Mouse (Mus musculus): ENCODE measurements around the gene Sowahc. TPM values are rescaled to one million over a fixed set of nuclear protein-coding genes. Genes with fewer than 3 reads are reported as not detected.

The Sowahc gene
- total RNA-seq (2021): 1 to 10 TPM in 1 of 2 experiments, under 1 TPM in 1; 0.87 to 2.0 TPM
- long read RNA-seq, experiment 1: 0 reads
- long read RNA-seq, experiment 2: 0 reads

GRCm38 (mm10) chr10:59221473-59222270 is at the start of gene Sowahc, which contains the start of gene Sept10:
Gene Sowahc (plus strand): TSS chr10:59221953.
Gene Sept10 (minus strand): TSS chr10:59221847.
- DNase-seq: peak; percentile 96

GRCm38 (mm10) chr10:59172539-59172938 is 49.2 kb upstream of the Sowahc start:
- DNase-seq: no peak

GRCm38 (mm10) chr10:59179620-59180019 is 42.1 kb upstream of the Sowahc start:
- DNase-seq: no peak

GRCm38 (mm10) chr10:59182306-59182705 is 39.4 kb upstream of the Sowahc start:
- no peak for DNase-seq

GRCm38 (mm10) chr10:59194891-59195290 is 26.9 kb upstream of the Sowahc start:
- no peak for DNase-seq

- DNase-seq: no peak
These were observed 25.0 kb upstream of the Sowahc start for GRCm38 (mm10) chr10:59196763-59197162.

GRCm38 (mm10) chr10:59200011-59200410 is 21.7 kb upstream of the Sowahc start:
- DNase-seq: no peak

- no peak for DNase-seq
These were observed 805 bp upstream of the Sowahc start for GRCm38 (mm10) chr10:59220824-59221472.

- peak; percentile 33 for DNase-seq
These were observed 733 bp downstream of the Sowahc start for GRCm38 (mm10) chr10:59222271-59223101.

- DNase-seq: peak; percentile 8
These were observed 1.5 kb downstream of the Sowahc start for GRCm38 (mm10) chr10:59223301-59223700.

GRCm38 (mm10) chr10:59223890-59224289 is 2.1 kb downstream of the Sowahc start:
- no peak for DNase-seq

- no peak for DNase-seq
These were observed 3.4 kb downstream of the Sowahc start for GRCm38 (mm10) chr10:59225137-59225536.

GRCm38 (mm10) chr10:59229205-59229820 is 7.6 kb downstream of the Sowahc start:
- no peak for DNase-seq

- DNase-seq: no peak
These were observed 13.5 kb downstream of the Sowahc start for GRCm38 (mm10) chr10:59235227-59235626.

- DNase-seq: no peak
These were observed 14.1 kb downstream of the Sowahc start for GRCm38 (mm10) chr10:59235847-59236246.

- DNase-seq: no peak
These were observed 14.7 kb downstream of the Sowahc start for GRCm38 (mm10) chr10:59236486-59236885.

GRCm38 (mm10) chr10:59237757-59238156 is 16.0 kb downstream of the Sowahc start:
- DNase-seq: peak; percentile 8

GRCm38 (mm10) chr10:59241141-59241541 is 19.4 kb downstream of the Sowahc start:
- DNase-seq: no peak

GRCm38 (mm10) chr10:59249531-59249930 is 27.8 kb downstream of the Sowahc start:
- DNase-seq: no peak

GRCm38 (mm10) chr10:59250679-59251078 is 28.9 kb downstream of the Sowahc start:
- DNase-seq: no peak

GRCm38 (mm10) chr10:59251980-59252379 is 30.2 kb downstream of the Sowahc start:
- DNase-seq: no peak

- DNase-seq: no peak
These were observed 30.6 kb downstream of the Sowahc start for GRCm38 (mm10) chr10:59252396-59252795.

All from gastrocnemius, postnatal 25 days (tissue).